Mouse (Mus musculus): ENCODE measurements around the gene Acvr2b. TPM values are rescaled to one million over a fixed set of nuclear protein-coding genes. Genes with fewer than 3 reads are reported as not detected.

Acvr2b gene
- polyA plus RNA-seq (2014; fragmentation: Illumina TruSeq; extraction: RNeasy Lipid Tissue Mini Kit (QIAGEN cat#74804); ENCODE audit: low read depth, low replicate concordance) = 1.1 TPM

DNA sequence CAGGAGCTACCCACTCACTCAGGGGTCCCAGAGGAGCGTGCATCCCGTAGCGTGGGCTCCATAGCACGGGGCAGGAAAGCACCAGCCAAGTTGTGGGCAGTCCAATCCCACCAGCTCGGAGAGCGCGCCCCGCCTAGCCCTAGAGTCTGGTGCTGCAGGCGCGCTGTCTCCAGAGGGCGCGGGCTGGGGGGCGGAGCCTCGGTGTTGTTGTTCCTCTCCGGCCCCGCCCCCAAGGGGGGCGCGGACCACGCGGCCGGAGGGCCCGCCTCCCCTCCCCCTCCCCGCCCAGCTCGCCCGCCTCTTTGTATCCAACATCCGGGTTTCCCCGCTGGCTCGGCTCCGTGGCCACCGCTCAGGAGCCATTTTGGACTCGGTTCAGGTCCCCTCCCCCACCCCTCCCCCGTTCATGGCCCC is at the start of gene Acvr2b:
Acvr2b (plus strand) TSS at position 318 of the 414 bp plus-strand sequence.

DNA sequence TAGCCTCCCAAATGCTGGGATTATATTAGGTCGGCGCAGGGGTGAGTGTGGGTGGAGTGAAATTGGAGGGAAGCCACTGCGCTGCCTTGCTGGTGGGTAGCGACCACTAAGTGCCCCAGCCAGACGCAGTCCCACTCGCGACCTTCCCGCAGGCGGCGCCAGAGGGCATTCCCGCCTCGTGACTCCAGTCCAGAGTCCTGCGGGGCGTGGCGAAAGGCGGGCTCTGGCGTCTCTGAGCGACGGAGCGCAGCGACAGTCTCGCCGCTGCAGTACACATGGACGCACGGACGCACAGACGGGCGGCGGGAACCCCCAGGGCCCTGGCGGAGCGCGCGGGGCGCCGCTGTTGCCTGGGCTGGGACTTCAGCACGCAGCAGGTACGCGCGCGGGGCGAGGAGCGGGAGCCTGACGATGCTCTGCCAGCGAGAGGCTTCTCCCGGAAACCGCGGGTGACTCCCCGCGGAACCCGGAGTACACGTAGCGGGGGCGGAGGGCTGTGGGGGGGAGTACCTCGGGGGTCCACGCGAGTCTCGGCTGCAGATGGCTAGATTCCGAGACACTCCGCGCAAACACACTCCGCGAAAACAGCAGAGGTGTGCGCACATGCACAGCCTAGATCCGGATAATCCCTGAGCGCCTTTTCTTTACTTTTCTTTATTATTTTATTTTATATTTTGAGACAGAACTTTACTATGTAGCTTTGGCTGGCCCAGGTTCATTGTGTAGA is 44.4 kb upstream of the Acvr2b start, which contains the start of gene Xylb:
Xylb (plus strand) TSS at position 51 of the 727 bp plus-strand sequence.

DNA sequence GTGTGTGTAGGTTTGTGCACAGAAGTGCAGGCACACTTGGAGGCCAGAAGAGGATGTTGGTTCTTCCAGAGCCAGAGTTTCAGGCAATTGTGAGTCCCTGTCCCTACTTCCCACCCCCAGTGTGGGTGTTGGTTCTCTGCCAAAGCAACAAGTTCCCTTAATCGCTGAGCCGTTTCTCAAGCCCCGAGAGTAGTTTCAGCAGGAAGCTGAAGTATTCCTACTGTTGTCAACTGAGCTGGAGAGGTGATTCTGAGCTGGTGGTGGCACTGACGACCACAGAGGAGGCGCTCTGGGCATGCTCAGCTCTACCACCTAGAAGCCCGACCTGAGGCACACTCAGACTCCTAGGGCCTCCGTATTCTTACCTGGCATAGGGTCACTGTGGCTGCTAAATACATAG is 36.6 kb upstream of the Acvr2b start, which contains the start of gene Slc22a14:
Slc22a14 (minus strand) TSS at position 270 of the 400 bp plus-strand sequence.

DNA sequence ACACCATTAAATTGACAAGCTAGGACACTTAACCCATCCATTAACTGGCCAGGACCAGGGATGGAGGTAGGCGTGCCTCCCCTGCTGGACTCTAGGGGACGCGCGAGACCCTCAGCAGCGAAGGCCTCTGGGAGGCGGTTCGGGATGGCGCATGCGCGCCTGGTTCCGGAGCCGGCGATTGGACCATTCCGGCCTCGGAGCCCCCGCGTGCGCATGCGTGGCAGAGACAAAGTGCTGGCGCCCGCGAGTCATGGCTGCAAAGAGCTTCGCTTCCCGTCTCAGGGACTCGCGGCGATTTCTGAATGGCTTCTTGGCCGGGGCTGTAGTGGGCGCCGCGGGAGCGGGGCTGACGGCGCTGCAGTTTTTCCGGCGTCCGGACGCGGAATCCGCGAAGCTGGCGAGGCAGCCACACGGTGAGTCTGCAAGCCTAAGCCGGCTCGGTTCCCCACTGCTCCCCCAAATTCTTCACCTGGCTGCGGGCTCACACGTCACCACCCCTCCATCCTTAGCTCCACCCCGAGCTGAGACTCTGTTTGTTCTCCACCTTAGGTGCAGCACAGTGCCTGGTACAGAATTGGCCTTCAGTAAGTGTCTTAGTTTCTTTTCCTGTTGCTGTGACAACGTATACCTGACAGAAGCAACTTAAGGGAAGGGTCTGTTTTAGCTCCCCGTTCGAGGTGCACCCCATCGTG is 43.0 kb downstream of the Acvr2b start, which contains the start of gene Exog:
Exog (plus strand) TSS at position 206 of the 692 bp plus-strand sequence.

Other genes starting within 250 kb of the Acvr2b start
- not detected for gene Acaa1b, start 245.0 kb upstream of the Acvr2b start, polyA plus RNA-seq (2014; fragmentation: Illumina TruSeq; extraction: RNeasy Lipid Tissue Mini Kit (QIAGEN cat#74804); ENCODE audit: low read depth, low replicate concordance)
- not detected for gene Gm47289, start 243.0 kb upstream of the Acvr2b start, polyA plus RNA-seq (2014; fragmentation: Illumina TruSeq; extraction: RNeasy Lipid Tissue Mini Kit (QIAGEN cat#74804); ENCODE audit: low read depth, low replicate concordance)
- not detected for gene Slc22a13, start 193.0 kb upstream of the Acvr2b start, polyA plus RNA-seq (2014; fragmentation: Illumina TruSeq; extraction: RNeasy Lipid Tissue Mini Kit (QIAGEN cat#74804); ENCODE audit: low read depth, low replicate concordance)
- 57.5 TPM for gene Oxsr1, start 79.7 kb upstream of the Acvr2b start, polyA plus RNA-seq (2014; fragmentation: Illumina TruSeq; extraction: RNeasy Lipid Tissue Mini Kit (QIAGEN cat#74804); ENCODE audit: low read depth, low replicate concordance)
- gene Acaa1a, start 62.4 kb upstream of the Acvr2b start, polyA plus RNA-seq (2014; fragmentation: Illumina TruSeq; extraction: RNeasy Lipid Tissue Mini Kit (QIAGEN cat#74804); ENCODE audit: low read depth, low replicate concordance) = 7.2 TPM
- gene Myd88, start 60.7 kb upstream of the Acvr2b start, polyA plus RNA-seq (2014; fragmentation: Illumina TruSeq; extraction: RNeasy Lipid Tissue Mini Kit (QIAGEN cat#74804); ENCODE audit: low read depth, low replicate concordance) = 8.8 TPM
- 3.6 TPM for gene Xylb, start 44.7 kb upstream of the Acvr2b start, polyA plus RNA-seq (2014; fragmentation: Illumina TruSeq; extraction: RNeasy Lipid Tissue Mini Kit (QIAGEN cat#74804); ENCODE audit: low read depth, low replicate concordance)
- gene Slc22a14, start 36.6 kb upstream of the Acvr2b start, polyA plus RNA-seq (2014; fragmentation: Illumina TruSeq; extraction: RNeasy Lipid Tissue Mini Kit (QIAGEN cat#74804); ENCODE audit: low read depth, low replicate concordance) = not detected
- 2.1 TPM for gene Exog, start 42.8 kb downstream of the Acvr2b start, polyA plus RNA-seq (2014; fragmentation: Illumina TruSeq; extraction: RNeasy Lipid Tissue Mini Kit (QIAGEN cat#74804); ENCODE audit: low read depth, low replicate concordance)
- 0.06 TPM for gene Scn5a, start 176.9 kb downstream of the Acvr2b start, polyA plus RNA-seq (2014; fragmentation: Illumina TruSeq; extraction: RNeasy Lipid Tissue Mini Kit (QIAGEN cat#74804); ENCODE audit: low read depth, low replicate concordance)

Measured in sigmoid colon, adult 10 weeks (tissue).